Mouse (Mus musculus) left cerebral cortex, adult 9 months (tissue): Measurements from ENCODE around the gene E330017A01Rik.

Experiments used
- DNase-seq, 2 experiments: peaks; one replicate each; pipeline ENCODE4 v3.0.0; 2022; ENCODE audit warnings: low spot score in 2 of 2

E330017A01Rik gene

DNA sequence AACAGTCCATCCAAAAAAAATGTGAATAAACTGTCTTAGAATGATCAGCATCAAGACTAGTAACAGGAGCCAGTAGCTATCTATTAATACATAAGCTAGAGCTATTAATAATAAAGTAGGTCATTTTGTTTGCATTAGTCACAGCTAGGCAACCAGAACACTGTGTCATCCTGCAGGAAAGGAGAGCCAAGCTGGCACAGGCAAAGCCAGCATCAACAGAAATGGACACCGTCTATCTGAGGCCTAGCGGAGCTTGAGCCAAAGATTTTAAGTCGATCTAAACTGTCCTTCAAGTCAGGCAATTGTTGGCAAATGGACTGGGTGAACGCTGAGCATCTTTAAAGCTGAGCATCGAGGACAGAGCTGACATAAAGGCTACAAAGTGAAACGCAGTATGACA, 37.7 kb downstream of the E330017A01Rik start:
- no peak for DNase-seq

DNA sequence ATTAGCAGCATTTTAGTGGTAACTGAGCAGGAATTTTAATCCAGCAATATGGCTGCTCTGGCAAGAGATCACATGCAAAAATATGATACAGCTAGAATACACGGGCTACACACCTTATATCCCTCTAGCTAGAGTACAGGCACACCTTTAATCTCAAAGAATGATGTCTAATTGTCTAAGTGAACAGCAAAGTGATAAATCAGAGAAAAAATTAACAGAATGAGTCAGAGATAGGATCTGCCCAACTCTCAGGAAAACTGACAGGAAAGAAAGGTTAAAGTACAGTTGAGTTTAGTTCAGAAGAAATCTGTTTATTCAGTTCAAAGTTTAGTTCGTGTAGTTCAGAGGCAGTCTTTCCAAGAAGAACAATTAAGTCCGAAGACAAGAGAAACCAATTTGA, 47.2 kb downstream of the E330017A01Rik start:
- DNase-seq = no peak

DNA sequence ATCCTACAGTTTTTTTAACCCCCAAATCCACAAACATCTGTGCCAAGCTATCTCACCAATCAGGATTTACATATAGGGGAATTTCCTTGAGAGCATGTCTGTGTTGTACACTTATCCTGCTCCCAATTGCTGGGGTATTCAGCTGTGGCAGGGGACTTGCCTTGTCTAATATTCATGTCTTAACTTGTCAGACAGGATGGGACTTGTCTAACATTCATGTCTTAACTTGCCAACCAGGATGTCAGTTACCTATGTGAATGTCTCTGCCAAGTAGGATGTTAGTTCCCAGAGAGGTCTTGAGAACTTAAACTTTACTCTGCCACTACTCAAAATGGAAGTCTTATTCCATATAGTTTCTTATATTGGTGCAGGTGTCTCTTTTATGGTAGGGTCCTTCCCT, 49.1 kb downstream of the E330017A01Rik start:
- no peak for DNase-seq
